Mouse (Mus musculus): ENCODE measurements around the gene Fgfbp3. TPM values are rescaled to one million over a fixed set of nuclear protein-coding genes. Genes with fewer than 3 reads are reported as not detected.
"Not testable (repeated sequence)": the region's sequence is repeated elsewhere in the genome, so short reads cannot be mapped to it uniquely, and the experiment has no call there.

The Fgfbp3 gene
- total RNA-seq (2022) = 1 to 10 TPM; 1.0 to 2.0 (median 1.4) TPM

DNA sequence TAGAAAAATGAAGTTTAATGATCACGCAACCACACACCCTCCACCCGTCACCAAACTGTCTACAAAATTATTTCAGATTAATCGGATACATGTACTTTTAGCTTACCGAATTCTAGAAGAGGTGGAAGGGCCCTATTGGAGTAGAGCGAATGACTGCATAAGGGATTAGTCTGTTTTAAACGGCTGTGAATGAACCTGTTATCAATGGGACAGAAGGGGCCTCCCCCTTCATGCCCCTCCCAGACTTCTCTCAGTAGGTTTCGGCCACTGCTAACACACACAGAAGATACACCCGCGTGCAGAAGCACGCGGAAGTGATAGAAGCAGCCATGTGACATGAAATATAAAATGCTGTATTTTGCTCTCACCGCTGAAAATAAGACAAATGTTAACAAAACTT lies at the start of gene Fgfbp3:
Gene Fgfbp3, minus strand, starts transcription at position 150 of the 400 bp plus-strand sequence.
- no peak for DNase-seq (ENCODE audit: low spot score in 2 of 2)

GRCm38 (mm10) chr19:36962544-36963260 lies 43.3 kb upstream of the Fgfbp3 start:
- not testable (repeated sequence) for DNase-seq (ENCODE audit: low spot score in 2 of 2)

GRCm38 (mm10) chr19:36961320-36961719 lies 41.9 kb upstream of the Fgfbp3 start:
- no peak for DNase-seq (ENCODE audit: low spot score in 2 of 2)

DNA sequence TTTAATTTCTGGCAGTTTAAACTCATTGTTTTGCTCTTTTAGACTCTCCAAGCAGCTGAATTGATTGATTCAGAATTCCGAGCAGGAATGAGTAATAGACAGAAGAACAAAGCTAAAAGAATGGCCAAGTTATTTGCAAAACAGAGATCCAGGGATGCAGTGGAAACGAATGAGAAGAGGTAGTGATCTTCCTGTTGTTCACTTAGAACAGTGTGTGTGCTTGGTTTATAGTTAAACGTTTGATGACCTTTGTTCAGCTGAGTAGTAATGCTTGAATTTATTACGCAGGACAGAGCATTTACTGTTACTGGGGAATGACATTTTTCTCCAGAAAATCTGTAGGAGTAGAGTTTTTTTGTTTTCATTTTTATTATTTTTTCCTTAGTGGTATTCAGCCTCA lies 38.9 kb upstream of the Fgfbp3 start:
- DNase-seq (ENCODE audit: low spot score in 2 of 2) = no peak

DNA sequence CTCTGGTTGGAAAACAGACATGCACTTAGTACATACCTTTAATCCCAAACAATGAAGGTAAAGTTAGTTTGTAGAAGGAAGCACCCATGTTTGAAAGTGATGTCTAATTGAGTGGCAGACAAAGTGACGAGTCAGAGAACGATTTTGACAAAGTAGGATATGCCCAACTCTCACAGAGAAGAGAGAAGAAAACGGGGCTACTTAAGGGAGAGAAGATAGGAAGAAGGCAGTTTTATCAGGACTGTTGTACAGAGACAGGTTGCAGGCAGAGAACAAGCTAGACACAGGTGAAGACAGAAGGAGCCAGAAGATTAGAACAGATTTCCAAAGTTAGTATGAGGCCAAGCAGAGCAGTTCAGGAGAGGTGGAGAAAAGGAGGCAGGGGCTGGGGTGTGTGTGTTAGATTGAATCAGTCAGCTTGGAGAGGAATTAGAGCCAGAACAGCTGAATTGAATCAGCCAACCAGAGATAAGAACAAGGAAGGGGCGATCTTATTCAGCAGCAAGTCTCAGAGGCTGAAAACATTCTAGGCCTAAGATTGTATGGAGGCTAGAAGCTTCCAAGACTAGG lies 34.3 kb upstream of the Fgfbp3 start:
- no peak for DNase-seq (ENCODE audit: low spot score in 2 of 2)

GRCm38 (mm10) chr19:36940064-36940463 lies 20.6 kb upstream of the Fgfbp3 start:
- no peak for DNase-seq (ENCODE audit: low spot score in 2 of 2)

DNA sequence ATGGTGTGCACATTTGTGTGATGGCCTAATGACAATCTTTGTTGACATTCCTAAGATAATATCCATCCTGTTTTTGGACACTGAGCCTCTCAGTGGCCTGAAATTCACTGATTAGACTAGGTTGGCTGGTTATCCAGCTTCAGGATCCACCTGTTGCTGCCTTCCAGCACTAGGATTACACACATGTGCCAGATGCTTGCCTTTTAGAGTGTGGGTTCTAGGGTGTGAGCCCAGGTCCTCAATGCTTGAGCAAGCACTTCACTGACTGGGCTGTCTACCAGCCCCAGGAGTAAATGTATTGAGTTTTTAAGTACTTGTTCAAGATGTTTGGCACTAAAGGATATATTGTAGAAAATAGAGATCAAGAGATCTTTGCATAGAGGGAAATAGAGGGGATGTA lies 18.6 kb upstream of the Fgfbp3 start:
- DNase-seq (ENCODE audit: low spot score in 2 of 2) = no peak

GRCm38 (mm10) chr19:36936285-36936684 lies 16.9 kb upstream of the Fgfbp3 start:
- DNase-seq (ENCODE audit: low spot score in 2 of 2) = no peak

DNA sequence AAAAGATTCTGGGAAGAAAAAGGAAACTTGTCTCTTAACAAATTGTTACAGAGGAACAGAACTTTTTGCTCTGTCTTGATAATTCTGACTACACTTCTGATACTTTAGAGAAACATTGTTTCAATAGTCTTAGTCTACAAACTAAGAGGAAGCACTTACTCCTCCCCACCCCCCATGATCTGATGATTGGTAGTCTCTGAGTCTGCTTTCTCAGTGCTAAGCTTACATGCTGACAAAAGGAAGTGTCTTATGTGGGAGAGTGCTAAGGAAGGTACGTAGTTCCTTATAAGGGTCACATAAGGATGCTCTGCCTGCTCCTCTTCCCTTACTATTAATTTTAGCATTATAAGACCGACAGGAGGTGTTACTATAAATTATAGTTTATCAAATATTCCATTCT lies 13.2 kb upstream of the Fgfbp3 start:
- DNase-seq (ENCODE audit: low spot score in 2 of 2) = no peak

- no peak for DNase-seq (ENCODE audit: low spot score in 2 of 2)
Observed at GRCm38 (mm10) chr19:36932097-36932496, 12.7 kb upstream of the Fgfbp3 start.

DNA sequence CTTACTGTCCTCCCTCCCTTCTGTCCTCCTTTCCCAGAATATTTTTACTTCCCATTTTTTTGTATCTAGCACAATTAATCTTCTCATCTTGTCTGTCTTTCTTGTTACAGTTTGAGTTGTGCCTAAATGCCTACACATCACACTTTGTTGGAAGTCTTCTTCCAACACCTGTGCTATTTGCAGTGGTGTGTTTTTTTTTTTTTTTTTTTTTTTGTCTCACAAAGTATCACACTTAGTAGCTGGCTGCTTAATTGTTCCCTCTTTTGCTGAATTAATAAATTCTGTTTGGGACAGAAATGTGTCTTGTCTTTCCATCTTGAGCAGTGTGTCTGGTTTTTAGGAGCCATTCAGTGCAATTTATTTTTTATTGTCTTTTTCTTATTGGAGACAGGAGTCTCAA lies 10.4 kb upstream of the Fgfbp3 start:
- no peak for DNase-seq (ENCODE audit: low spot score in 2 of 2)

GRCm38 (mm10) chr19:36927800-36928361 lies 8.5 kb upstream of the Fgfbp3 start:
- DNase-seq (ENCODE audit: low spot score in 2 of 2) = no peak

DNA sequence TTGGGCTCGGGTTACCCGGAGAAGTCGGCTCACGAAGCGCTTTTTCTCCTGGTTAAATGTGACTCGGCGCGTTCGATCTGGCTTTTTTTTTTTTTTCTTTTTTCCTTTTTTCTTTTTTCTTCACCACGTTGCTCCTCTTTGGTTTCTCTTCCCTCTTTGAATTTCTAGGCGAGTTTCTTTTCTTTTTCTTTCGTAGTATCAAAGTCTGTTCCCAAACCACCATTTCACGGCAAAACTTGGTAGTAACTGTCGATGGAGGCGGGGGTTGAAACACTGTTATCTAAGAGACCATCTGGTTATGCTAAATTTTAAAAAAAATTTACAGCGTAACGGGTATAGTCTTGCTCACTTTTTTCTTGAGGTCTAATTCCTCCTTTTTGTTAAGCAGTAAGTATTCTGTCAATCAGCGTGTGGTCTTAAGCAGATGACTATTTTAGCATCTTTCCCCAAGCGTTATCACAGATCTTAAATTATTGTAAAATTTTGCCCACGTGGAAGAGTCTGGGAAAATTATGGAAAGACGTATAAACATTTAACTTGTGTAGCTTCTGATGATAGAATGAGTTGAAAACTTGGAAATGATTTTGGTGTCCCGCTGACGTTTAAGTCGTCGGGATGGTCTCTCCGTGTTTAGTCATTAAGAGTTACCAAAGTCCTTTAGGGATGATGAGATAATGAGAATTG lies 7.3 kb upstream of the Fgfbp3 start:
- DNase-seq (ENCODE audit: low spot score in 2 of 2) = no peak

DNA sequence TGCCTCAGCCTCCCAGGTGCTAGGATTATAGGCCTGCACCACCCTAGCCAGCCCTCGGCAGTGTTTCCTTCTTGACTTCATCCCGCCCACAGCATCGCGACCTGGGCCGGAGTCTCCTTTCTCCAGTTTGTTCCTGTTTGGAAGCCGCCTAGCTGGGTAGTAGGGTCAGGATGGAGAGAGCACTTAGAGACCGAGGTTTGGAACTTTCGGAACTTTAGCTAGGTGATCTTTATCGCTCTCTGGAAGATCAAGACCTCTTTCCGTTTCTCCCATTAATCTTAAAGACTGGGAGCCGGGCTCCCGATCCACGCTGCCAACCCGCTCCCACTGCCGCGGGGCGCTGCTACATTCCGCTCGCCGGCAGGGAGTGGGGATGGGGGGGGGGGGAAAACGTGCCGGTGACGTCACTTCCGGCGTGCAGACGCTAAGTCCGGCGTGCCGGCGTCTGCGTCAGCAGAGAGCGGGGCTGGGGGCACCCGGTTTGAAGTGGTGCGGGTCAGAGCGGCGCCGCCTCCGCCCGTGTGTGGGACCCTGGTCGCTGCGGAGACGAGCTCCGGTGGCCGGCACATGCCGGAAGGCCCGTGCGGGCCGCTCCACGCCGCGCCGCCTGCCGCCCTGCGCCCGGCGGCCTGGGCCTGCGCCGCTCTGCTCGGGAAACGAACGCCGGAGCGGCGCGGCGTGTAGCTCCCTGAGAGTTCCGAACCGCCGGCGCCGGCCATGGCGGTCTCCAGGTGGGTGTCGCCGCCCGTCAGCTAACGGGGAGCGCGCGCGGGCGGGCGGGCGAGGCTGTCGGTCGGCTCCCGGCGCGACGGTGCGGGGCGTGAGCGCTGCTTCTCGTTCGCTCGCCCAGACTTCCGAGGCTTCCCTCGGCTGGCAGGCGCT lies 6.5 kb upstream of the Fgfbp3 start, which contains the start of gene Btaf1:
Gene Btaf1, plus strand, starts transcription at position 409 of the 882 bp plus-strand sequence.
- peak; percentile 63 to 80 for DNase-seq (ENCODE audit: low spot score in 2 of 2)

DNA sequence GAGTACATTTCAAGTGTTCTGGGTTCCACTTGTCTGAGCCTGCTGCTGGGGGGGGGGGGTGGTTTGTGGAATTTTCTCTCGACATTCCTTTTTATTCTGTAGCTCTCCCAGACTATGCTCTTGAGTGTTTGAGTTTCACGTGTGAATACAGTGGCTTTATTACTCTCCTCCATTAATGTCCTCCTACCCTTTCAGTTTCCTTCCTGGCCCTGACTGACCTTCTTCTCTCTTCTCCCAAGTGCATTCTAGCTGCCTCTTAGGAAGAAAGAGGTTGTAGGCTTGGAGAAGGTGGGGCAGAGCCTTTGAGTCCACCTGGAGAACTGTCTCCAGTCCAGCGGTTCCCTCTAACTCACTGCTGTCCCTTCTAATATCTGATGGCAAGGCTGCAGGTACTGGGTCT lies 3.5 kb upstream of the Fgfbp3 start:
- no peak for DNase-seq (ENCODE audit: low spot score in 2 of 2)

DNA sequence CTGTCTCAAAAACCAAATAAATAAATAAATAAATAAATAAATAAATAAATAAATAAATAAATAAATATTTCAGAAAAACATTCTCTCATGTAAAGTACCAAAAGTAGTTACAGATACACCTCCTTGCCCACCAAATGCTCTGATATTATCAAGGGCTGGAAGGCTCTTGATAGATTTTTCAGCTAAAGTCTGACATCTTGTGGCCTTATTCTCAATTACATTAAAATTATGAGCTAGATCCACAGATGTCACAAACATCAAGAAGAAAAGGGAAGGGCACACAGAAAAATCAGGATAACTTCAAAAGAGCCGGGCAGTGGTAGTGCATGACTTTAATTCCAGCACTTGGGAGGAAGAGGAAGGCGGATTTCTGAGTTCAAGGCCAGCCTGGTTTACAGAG lies 2.6 kb upstream of the Fgfbp3 start:
- DNase-seq (ENCODE audit: low spot score in 2 of 2) = no peak

GRCm38 (mm10) chr19:36918441-36919301 lies 744 bp downstream of the Fgfbp3 start:
- DNase-seq (ENCODE audit: low spot score in 2 of 2) = peak; percentile 49 to 77

- no peak for DNase-seq (ENCODE audit: low spot score in 2 of 2)
Observed at GRCm38 (mm10) chr19:36916876-36917389, 2.5 kb downstream of the Fgfbp3 start.

DNA sequence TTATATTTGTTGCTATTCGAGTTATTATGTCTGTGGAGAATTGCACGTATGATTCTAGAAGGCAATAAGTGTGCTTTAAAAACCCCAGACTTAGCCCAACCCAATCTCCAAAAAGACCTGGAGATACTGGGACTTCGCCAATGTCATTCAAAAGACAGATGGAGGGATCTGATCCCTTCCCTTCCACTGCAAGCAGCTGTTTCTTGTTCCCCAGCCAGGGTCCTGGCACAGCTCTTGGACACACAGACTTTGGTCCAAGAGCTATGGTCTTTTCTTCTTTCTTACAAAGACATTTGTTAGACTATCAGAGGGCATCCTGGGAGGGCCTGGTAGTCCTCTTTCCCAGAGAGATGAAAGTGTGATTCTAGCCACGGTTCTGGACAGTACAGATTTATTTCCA lies 3.2 kb downstream of the Fgfbp3 start:
- DNase-seq (ENCODE audit: low spot score in 2 of 2) = no peak

DNA sequence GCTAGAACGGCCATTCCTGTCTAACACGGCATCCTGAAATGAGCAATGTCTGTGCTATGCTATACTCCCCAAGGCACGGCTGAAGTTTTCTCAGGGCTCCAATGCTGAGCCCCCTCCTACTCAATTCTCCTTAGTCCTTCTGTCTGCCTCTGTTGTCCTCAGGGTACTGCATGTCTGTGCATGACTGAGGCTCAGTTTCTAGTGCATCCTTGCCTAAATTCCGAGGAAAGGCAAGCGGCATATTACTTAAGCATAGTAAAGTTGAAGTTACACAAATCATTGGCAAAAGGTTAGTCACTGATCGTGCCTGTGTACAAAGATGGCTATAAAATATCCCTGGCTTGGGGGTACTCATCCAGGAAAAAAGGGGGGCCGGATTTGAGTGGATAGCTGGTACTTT lies 6.4 kb downstream of the Fgfbp3 start:
- no peak for DNase-seq (ENCODE audit: low spot score in 2 of 2)
